Mouse (Mus musculus) cerebellum, postnatal 10 days (tissue): ENCODE data around the gene Knop1.

Experiments
- DNase-seq, 2 experiments: peaks; one replicate each; pipeline ENCODE4 v3.0.0; 2021; ENCODE audit warnings: mixed read lengths in 2 of 2

The Knop1 gene

DNA sequence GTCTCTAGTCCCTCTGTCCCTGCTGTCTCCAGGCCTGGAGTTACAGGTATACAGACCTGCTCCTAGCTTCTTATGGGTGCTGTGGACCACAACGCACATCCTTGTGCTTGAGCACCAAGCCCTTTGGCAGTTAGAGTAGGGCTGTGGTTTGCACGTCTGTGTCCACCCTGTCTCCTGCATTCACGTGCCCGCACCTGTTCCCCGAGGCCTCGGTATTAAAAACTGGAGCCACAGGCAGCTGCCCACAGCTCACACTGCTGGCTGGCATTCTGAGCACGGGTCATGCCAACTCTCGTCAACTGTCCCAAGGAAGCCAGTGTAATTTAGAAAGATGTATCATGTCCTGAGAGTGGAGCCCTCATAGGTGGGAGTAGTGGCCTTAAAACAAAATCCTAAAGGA is 60.3 kb downstream of the Knop1 start:
- no peak for DNase-seq

GRCm38 (mm10) chr7:118793899-118794298 is 62.2 kb downstream of the Knop1 start:
- DNase-seq = peak in 1 of 2 experiments; percentile 29
